Mouse (Mus musculus): ENCODE measurements around the gene Bmper. TPM values are rescaled to one million over a fixed set of nuclear protein-coding genes. Genes with fewer than 3 reads are reported as not detected.

The Bmper gene
- polyA plus RNA-seq, 1 experiment from 2014 or later: 17.0 TPM

DNA sequence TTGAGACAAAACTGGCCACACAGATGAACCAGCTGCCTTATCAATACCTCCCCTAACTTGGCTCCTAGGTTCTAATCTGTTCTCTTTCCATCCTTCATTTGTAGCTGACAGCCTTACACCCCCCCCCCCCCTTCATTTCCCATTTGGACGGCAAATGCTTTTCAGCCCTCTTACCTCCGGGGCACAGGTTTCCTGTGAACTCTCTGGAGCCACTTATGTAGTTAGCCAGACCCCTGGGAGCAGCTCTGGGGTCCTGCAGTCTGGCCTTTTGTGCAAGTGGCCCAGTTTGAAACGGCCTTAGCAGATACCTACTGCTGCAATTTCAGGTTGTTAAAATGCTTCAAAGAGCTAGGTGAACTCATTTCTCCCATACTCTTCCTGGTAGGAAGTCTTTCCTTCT, 17.6 kb upstream of the Bmper start:
- Histone ChIP-seq H3K27me3 (no peaks in the 10 kb centered on the region), H3K4me3 (no peak overlapping the region), H3K27ac (replicated peaks) (no peak overlapping the region), H3K36me3 (no peaks in the 10 kb centered on the region), H3K9ac (replicated peaks) (no peak overlapping the region), H3K9me3 (no peaks in the 10 kb centered on the region), H3K4me1 (peaks cover 18% of the 10 kb centered on the region), H3K4me2 (replicated peaks) (no peak overlapping the region)
- no peak for ATAC-seq (replicated peaks)
- 16% methylated on average over 3 of the region's 3 CpGs for WGBS

DNA sequence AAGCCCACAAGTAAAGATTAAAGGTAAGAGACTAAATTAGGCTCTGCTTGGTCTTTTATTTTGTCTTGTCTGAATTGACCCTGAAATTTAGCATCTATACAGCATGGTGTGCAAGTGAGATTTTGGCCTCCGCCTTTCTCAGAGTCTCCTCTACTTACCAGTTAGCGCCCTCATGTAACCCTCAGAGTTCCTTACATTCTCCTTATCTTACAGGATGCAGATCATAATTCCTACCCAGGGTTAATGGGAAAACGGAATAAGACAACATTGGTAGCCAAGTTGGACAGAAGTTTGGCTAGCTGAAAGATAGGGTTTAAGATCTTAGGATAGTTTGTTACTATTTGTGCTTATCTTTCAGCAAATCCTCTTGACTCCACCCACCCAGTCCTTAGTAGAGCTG, 17.1 kb upstream of the Bmper start:
- Histone ChIP-seq H3K9me3 (no peaks in the 10 kb centered on the region), H3K9ac (replicated peaks) (no peak overlapping the region), H3K36me3 (no peaks in the 10 kb centered on the region), H3K27me3 (no peaks in the 10 kb centered on the region), H3K4me1 (peaks cover 18% of the 10 kb centered on the region), H3K4me3 (no peak overlapping the region), H3K27ac (replicated peaks) (no peak overlapping the region), H3K4me2 (replicated peaks) (no peak overlapping the region)
- ATAC-seq (replicated peaks): no peak
- 75% methylated on average over 3 of the region's 3 CpGs for WGBS

DNA sequence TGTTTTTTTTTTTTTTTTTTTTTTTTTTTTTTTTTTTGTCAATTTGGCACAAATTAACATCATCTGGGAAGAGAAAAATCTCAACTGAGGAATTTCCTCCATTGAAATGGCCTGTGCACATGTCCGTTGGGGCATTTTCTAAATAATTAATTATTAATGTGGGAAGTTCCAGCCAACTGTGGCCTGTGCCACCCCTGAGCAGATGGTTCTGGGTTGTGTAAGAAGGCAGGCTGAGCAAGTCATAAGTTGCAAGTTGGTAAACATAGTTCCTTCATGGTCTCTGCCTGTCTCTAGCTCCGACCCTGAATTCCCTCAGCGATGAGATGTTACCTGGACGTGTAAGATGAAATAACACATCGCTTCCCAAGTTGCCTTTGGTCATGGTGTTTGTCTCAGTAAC, 16.7 kb upstream of the Bmper start:
- Histone ChIP-seq H3K27me3 (no peaks in the 10 kb centered on the region), H3K4me3 (no peak overlapping the region), H3K9me3 (no peaks in the 10 kb centered on the region), H3K27ac (replicated peaks) (no peak overlapping the region), H3K4me2 (replicated peaks) (no peak overlapping the region), H3K9ac (replicated peaks) (no peak overlapping the region), H3K4me1 (peaks cover 18% of the 10 kb centered on the region), H3K36me3 (no peaks in the 10 kb centered on the region)
- 80% methylated on average over 5 of the region's 5 CpGs for WGBS
- ATAC-seq (replicated peaks): no peak

DNA sequence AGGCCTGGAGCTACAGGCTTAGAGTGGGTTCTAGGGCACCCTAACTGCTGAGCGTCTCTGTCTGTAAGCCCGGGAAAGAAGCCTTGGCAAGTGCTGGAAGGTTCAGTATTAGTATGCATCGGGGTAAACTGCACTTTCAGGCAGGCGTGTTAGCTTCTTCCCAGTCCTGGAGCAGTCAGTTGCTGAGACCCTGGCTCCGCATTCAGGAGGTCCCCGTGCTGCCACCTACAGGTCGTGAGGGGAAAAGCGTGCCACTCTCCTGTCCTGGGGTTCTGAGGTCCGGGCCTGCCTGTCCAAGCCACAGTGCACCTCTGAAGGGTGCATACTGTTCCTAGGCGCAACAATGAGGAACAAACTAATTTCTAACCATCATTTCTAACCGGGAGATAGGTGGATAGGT, 10.6 kb upstream of the Bmper start:
- WGBS: 4% methylated on average over 11 of the region's 11 CpGs
- peak; percentile 90 for ATAC-seq (replicated peaks)

DNA sequence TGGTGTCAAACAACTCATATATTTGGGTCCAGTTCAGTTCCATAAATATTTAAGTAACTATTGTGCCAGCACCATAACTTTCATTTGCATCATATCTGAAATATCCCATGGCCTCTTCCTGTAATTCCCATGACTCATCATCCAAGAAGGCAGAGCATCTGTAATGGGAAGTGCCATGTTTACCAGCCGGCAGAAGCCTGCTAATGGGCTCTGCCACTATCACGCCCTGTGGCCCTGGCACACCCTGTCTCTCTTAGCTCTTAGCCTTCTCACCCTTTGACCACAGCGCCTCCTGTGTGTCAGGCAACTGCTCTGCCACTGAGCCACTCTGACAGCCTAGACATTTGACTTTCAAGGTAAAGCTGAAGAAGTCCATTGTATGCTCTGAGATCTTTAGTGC, 3.1 kb upstream of the Bmper start:
- WGBS: 60% methylated on average over 3 of the region's 3 CpGs
- Histone ChIP-seq H3K27me3 (no peaks in the 10 kb centered on the region), H3K4me2 (replicated peaks) (no peak overlapping the region), H3K9ac (replicated peaks) (no peak overlapping the region), H3K4me1 (peaks cover 18% of the 10 kb centered on the region), H3K9me3 (no peaks in the 10 kb centered on the region), H3K36me3 (no peaks in the 10 kb centered on the region), H3K4me3 (no peak overlapping the region), H3K27ac (replicated peaks) (no peak overlapping the region)
- ATAC-seq (replicated peaks): no peak

More for the DNA sequence above, 10.6 kb upstream of the Bmper start:
- Histone ChIP-seq H3K4me1 (0 out of 2 replicates have a peak, but pooled peaks cover 2% of the 10 kb centered on the region), H3K9ac (replicated peaks) (no peak overlapping the region), H3K36me3 (no peaks in the 10 kb centered on the region), H3K4me2 (replicated peaks) (no peak overlapping the region), H3K9me3 (no peaks in the 10 kb centered on the region), H3K27ac (replicated peaks) (no peak overlapping the region), H3K4me3 (no peak overlapping the region), H3K27me3 (no peaks in the 10 kb centered on the region; the same call in 1 of the 2 replicates)

DNA sequence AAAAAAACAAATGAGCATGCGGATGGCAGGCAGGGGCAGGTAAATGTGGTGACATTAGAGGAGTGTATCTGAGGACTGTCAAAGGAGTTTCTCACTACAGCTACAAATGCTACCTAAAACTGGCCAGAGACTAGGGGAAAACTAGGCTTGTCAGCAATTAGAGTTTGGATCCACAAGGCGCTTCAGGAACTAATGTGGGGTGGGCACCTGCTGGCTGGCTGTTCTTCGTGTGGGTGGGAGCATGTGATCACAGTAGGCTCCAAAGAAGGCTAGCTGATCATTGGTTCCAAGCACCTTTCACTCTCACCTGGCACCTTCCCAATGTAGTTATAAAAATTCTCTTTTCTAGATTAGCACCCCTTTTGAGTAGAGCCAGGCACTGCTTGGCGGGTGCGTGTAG, 900 bp upstream of the Bmper start:
- peak overlapping the region; percentile 85; the same call in 1 of the 2 replicates for H3K27ac ChIP-seq (replicated peaks)
- no peaks in the 10 kb centered on the region for H3K36me3 ChIP-seq
- WGBS: 13% methylated on average over 5 of the region's 5 CpGs
- peak overlapping the region; percentile 96 for H3K4me2 ChIP-seq (replicated peaks)
- ATAC-seq (replicated peaks): no peak
- peak overlapping the region; percentile 81 for H3K9ac ChIP-seq (replicated peaks)
- H3K9me3 ChIP-seq: no peaks in the 10 kb centered on the region
- H3K4me1 ChIP-seq: peaks cover 18% of the 10 kb centered on the region
- H3K4me3 ChIP-seq: peak overlapping the region; percentile 71
- no peaks in the 10 kb centered on the region for H3K27me3 ChIP-seq

DNA sequence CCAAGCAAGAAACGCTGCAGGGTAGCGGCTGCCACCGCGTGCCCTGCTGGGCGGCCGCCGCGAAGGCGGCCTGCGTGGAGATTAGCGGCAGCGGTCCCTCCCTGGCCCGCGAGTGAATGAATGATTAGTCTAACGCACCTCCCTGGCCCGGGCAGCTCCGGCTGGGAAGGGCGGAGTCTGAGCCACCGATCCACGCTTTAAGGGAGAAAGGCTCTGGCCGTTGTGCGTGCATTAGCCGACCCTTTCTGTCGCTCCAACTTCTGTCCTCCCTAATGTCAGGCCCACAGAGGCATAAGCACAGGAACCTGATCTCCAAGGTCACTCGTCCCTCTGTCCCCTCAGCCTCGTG, 410 bp upstream of the Bmper start:
- peak overlapping the region; percentile 85 for H3K27ac ChIP-seq (replicated peaks)

DNA sequence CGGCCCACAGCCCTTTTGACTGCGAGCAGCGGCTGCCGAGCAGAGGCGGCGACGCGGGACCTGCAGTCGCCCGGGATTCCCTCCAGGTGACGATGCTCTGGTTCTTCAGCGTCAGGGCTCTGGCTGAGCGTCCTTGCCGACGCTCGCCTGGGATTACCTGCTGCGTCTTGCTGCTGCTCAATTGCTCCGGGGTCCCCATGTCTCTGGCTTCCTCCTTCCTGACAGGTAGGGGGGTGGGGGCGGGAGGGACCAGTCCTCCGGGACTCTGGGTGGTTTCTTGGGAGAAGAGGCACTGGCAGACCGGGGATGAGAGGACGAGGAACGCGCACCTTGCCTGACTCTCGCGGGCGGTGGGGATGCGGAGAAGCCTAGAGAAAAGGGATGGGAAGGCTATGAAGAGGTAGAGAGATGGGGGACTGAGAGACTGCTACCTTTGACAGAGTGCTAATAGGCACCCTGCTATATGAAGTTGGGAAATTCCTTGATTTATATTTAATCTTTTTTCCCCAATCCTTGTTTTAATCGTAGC, 737 bp downstream of the Bmper start:
- Histone ChIP-seq H3K36me3 (no peaks in the 10 kb centered on the region), H3K27me3 (no peaks in the 10 kb centered on the region), H3K9ac (replicated peaks) (peak overlapping the region; percentile 81), H3K27ac (replicated peaks) (peak overlapping the region; percentile 85), H3K9me3 (no peaks in the 10 kb centered on the region), H3K4me2 (replicated peaks) (peak overlapping the region; percentile 96), H3K4me3 (peak overlapping the region; percentile 71), H3K4me1 (peaks cover 18% of the 10 kb centered on the region)
- WGBS: under 1% methylated on average over 29 of the region's 29 CpGs
- no peak; the same call in 1 of the 2 replicates for ATAC-seq (replicated peaks)

More for the DNA sequence above, 410 bp upstream of the Bmper start:
- WGBS: under 1% methylated on average over 26 of the region's 26 CpGs
- Histone ChIP-seq H3K36me3 (no peaks in the 10 kb centered on the region), H3K9ac (replicated peaks) (peak overlapping the region; percentile 81), H3K9me3 (no peaks in the 10 kb centered on the region), H3K27me3 (no peaks in the 10 kb centered on the region), H3K4me1 (peaks cover 18% of the 10 kb centered on the region), H3K4me2 (replicated peaks) (peak overlapping the region; percentile 96), H3K4me3 (peak overlapping the region; percentile 71)
- ATAC-seq (replicated peaks): peak; percentile 69

DNA sequence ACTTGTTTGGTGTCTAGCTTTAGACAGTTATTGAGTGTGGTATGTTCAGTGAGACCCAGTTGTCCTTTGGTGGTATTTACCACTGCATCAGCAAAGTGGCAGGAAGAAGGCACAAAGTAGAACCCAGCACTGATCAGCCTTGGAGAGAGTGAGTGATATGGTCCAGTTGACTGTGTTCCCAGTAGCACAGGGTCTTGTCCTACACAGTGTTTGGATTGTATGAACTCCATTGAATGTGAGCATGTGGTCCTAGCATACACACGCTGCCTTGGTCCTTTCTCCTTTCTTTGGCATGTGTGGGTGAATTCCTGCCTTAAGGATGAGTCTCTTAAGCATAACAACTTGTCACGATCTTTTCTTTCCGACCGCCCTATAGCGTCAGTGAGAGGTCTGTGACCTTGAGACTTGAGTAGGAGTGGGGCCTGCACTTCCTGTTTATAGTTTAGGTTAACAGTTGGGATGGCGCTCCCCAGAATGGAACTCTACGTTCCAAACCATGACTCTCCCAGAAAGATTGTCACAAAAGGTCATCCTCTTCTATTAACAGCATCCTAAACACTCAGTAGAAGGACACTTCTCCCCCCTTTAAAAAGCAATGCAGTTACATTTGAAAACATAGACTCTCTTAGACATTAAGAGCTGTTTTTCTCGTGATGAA, 10.7 kb downstream of the Bmper start:
- WGBS: 88% methylated on average over 8 of the region's 8 CpGs
- no peaks in the 10 kb centered on the region for H3K9me3 ChIP-seq
- H3K27me3 ChIP-seq: no peaks in the 10 kb centered on the region
- H3K9ac ChIP-seq (replicated peaks): no peak overlapping the region
- no peak overlapping the region for H3K4me2 ChIP-seq (replicated peaks)
- H3K36me3 ChIP-seq: no peaks in the 10 kb centered on the region
- H3K27ac ChIP-seq (replicated peaks): no peak overlapping the region
- H3K4me3 ChIP-seq: no peak overlapping the region
- no peaks in the 10 kb centered on the region for H3K4me1 ChIP-seq
- ATAC-seq (replicated peaks): no peak

DNA sequence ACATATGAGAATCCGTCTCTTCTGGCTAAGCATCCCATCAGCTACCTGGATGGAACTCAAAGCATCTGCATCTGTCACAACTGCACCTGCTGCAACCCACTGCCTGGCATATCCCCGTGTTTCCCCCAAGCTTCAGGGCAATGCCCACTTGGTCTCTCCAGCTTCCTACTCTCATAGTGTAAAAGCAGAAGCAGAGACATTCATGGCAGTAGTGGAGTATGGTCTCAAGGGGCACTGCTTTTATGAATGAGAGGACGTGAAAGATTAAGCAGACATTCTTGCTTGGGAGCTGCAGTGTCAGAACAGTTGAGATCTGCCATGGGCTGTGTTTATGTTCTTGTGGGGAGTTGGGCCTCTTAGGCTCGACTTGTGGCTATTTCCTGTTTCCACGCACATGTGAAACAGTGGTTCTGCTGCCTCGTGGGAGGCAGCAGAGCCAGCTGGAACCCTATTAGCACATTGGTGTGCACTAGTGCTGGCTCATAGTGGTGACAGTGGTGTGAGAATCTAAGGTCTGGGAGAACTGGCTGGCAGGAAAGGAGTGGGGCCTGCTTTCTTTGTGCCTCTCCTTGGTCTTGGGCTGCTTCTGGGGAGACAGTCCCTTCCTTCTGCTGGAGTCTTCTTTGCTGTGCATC, 12.6 kb downstream of the Bmper start:
- Histone ChIP-seq H3K27me3 (no peaks in the 10 kb centered on the region), H3K27ac (replicated peaks) (no peak overlapping the region), H3K4me3 (no peak overlapping the region), H3K9ac (replicated peaks) (no peak overlapping the region), H3K9me3 (no peaks in the 10 kb centered on the region), H3K4me2 (replicated peaks) (no peak overlapping the region), H3K4me1 (no peaks in the 10 kb centered on the region), H3K36me3 (no peaks in the 10 kb centered on the region)
- WGBS: 75% methylated on average over 6 of the region's 6 CpGs
- ATAC-seq (replicated peaks): no peak

DNA sequence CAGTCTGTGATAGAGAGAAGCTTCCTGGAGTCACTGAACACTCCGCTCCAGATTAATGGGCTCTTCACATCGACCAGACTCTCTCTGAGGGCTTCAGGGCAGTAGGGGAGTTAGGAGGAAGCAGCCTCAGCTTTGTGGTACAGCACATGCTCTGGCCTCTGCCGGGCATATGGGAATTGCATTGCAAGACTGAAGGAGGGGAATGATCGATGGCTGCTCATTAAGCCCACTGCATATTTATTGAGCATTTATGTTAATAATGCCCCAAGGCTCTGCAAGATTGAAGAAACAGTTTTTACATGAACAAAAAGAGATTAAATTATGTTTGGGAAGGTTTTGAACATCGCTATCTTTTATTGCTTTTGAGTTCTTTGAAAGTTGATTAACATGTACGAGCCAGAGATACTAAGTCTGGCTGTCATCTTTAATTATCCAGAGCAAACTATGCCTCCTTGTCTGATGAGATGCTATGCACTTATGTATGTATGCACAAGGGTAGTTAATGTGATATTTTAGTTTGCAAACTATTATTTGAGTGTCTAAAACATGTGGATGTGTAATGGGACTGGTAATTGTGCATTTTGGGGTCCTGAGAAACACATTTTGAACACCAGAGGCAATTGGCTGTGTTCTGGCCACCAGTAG, 13.9 kb downstream of the Bmper start:
- no peak overlapping the region for H3K4me3 ChIP-seq
- no peak overlapping the region for H3K9ac ChIP-seq (replicated peaks)
- ATAC-seq (replicated peaks): no peak
- no peaks in the 10 kb centered on the region for H3K27me3 ChIP-seq
- no peak overlapping the region for H3K27ac ChIP-seq (replicated peaks)
- H3K4me1 ChIP-seq: no peaks in the 10 kb centered on the region
- no peaks in the 10 kb centered on the region for H3K36me3 ChIP-seq
- 64% methylated on average over 6 of the region's 6 CpGs for WGBS
- no peaks in the 10 kb centered on the region for H3K9me3 ChIP-seq
- no peak overlapping the region for H3K4me2 ChIP-seq (replicated peaks)

DNA sequence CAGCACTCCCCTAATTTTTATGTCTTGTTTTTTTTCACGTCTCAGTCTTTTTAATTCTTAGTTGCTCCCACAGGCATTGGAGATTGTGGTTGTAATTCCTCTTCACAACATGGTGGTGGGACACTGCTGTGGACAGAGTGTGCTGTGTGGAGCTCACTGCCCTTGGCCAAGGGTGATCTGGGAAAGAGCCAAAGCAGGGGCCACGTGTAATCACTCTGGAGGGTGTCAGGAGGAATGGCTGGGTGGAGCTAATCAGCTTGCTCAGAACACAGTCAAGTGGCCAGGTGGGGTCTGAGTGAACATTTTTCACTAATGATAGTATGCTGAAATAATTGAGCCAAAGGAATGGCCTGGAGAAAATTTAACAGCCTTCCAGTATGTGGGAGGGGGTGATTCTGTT, 16.1 kb downstream of the Bmper start:
- ATAC-seq (replicated peaks): no peak
- WGBS: 54% methylated on average over 2 of the region's 2 CpGs
- Histone ChIP-seq H3K9ac (replicated peaks) (no peak overlapping the region), H3K27ac (replicated peaks) (no peak overlapping the region), H3K36me3 (no peaks in the 10 kb centered on the region), H3K27me3 (no peaks in the 10 kb centered on the region), H3K9me3 (no peaks in the 10 kb centered on the region), H3K4me3 (no peak overlapping the region), H3K4me2 (replicated peaks) (no peak overlapping the region), H3K4me1 (no peaks in the 10 kb centered on the region)
